Comparison of ENCODE assay signal across 8 mouse cellular contexts in genomic region chr15:99083258-99083657, GRCm38 (mm10). TPM values are rescaled to one million over a fixed set of nuclear protein-coding genes. Genes with fewer than 3 reads are reported as not detected.
DNase-seq lines count a peak whose midpoint lies in the region; ATAC-seq and TF ChIP-seq lines count a peak whose summit lies in the region.

No protein-coding gene starts in this region.

- peak; percentile 57 for ATAC-seq in common myeloid progenitor, adult 5-6 weeks (replicated peaks; ENCODE audit: low read depth, poor library complexity, severe bottlenecking)
- no peak for ATAC-seq in stomach, postnatal 0 days (ENCODE audit: low FRiP score, low TSS enrichment)

- intact Hi-C loops in heart, postnatal 14 days (cut with DNase I) = loop anchor here (5.0 kb wide), 2 partner anchors 114 to 184 kb away; no protein-coding TSS in a partner anchor
- intact Hi-C loops in left cerebral cortex, postnatal 4 days (cut with DNase I) = no loop called here

- H3K4me1 ChIP-seq in stomach, postnatal 0 days (replicated peaks; ENCODE audit: control insufficient read depth, insufficient read depth) = no peaks in the 10 kb centered on the region

- H3K9ac ChIP-seq in stomach, postnatal 0 days (ENCODE audit: low read length) = no peak overlapping the region

- 69% methylated on average over 9 of the region's 9 CpGs for WGBS in stomach, postnatal 0 days

- TF ChIP-seq CTCF in stomach, postnatal 0 days (IDR thresholded peaks at IDR 0.05; ENCODE audit: low read depth) = peak; percentile 83

- no peak overlapping the region for H3K4me3 ChIP-seq in stomach, postnatal 0 days (ENCODE audit: low read depth, low read length)

- no peaks in the 10 kb centered on the region for H3K9me3 ChIP-seq in stomach, postnatal 0 days (ENCODE audit: control insufficient read depth, low read length)

- peaks cover 14% of the 10 kb centered on the region; the same call in 1 of the 2 replicates for H3K27me3 ChIP-seq in stomach, postnatal 0 days (ENCODE audit: control insufficient read depth, insufficient read depth, low read length)

- H3K4me2 ChIP-seq in stomach, postnatal 0 days (replicated peaks; ENCODE audit: low read depth) = no peak overlapping the region

- no peaks in the 10 kb centered on the region; the same call in 1 of the 2 replicates for H3K36me3 ChIP-seq in stomach, postnatal 0 days (ENCODE audit: control insufficient read depth, insufficient read depth, low read length)

- H3K27ac ChIP-seq in stomach, postnatal 0 days (replicated peaks) = no peak overlapping the region

- peak; percentile 63 to 69 for DNase-seq in heart, postnatal 14 days
- no peak for DNase-seq in heart, adult 9 months (ENCODE audit: low spot score in 2 of 2)
- peak; percentile 41 for DNase-seq in thymus, postnatal 14 days
- no peak for DNase-seq in thymus, postnatal 10 days (ENCODE audit: low spot score in 2 of 2)
- DNase-seq in left cerebral cortex, postnatal 4 days = peak; percentile 48
- DNase-seq in stomach, postnatal 0 days (ENCODE audit: low spot score) = peak; percentile 70
- DNase-seq in cerebellum, adult 8-10 months = no peak

- TF ChIP-seq EP300 in stomach, postnatal 0 days (optimal IDR thresholded peaks at IDR 0.05) = no peak

RNA-seq across cellular contexts. Expression of gene C1ql4, which starts 4.4 kb away (rescaled TPM):
- total RNA-seq in heart, postnatal 14 days (2021) = not detected
- not detected in 2 replicates for total RNA-seq in common myeloid progenitor, adult 5-6 weeks (2017)
- total RNA-seq in left cerebral cortex, postnatal 4 days (2021) = not detected
- polyA plus RNA-seq in stomach, postnatal 0 days (2015; fragmentation: Nextera tagmentation; extraction: Ambion mirVana) = not detected in 2 replicates

RNA-seq across cellular contexts. Expression of gene Troap, which starts 8.9 kb away (rescaled TPM):
- 1 to 10 TPM; 2.1 to 2.2 TPM for total RNA-seq in heart, postnatal 14 days (2021)
- 12.6 and 18.6 TPM in 2 replicates for total RNA-seq in common myeloid progenitor, adult 5-6 weeks (2017)
- total RNA-seq in left cerebral cortex, postnatal 4 days (2021) = 1 to 10 TPM; 4.7 to 5.8 TPM
- 5.1 and 7.1 TPM in 2 replicates for polyA plus RNA-seq in stomach, postnatal 0 days (2015; fragmentation: Nextera tagmentation; extraction: Ambion mirVana)

RNA-seq across cellular contexts. Expression of gene Dnajc22, which starts 9.7 kb away (rescaled TPM):
- total RNA-seq in heart, postnatal 14 days (2021) = under 1 TPM; 0.27 to 0.45 TPM
- total RNA-seq in common myeloid progenitor, adult 5-6 weeks (2017) = not detected in 2 replicates
- total RNA-seq in left cerebral cortex, postnatal 4 days (2021) = under 1 TPM in 1 of 2 experiments, not detected in 1; 0.30 TPM
- polyA plus RNA-seq in stomach, postnatal 0 days (2015; fragmentation: Nextera tagmentation; extraction: Ambion mirVana) = 13.5 and 14.4 TPM in 2 replicates

RNA-seq across cellular contexts. Expression of gene Prph, which starts 28.3 kb away (rescaled TPM):
- under 1 TPM; 0.44 to 0.86 TPM for total RNA-seq in heart, postnatal 14 days (2021)
- not detected in 2 replicates for total RNA-seq in common myeloid progenitor, adult 5-6 weeks (2017)
- 1 to 10 TPM; 4.0 to 5.2 TPM for total RNA-seq in left cerebral cortex, postnatal 4 days (2021)
- polyA plus RNA-seq in stomach, postnatal 0 days (2015; fragmentation: Nextera tagmentation; extraction: Ambion mirVana) = 25.7 and 28.6 TPM in 2 replicates

RNA-seq across cellular contexts. Expression of gene Spats2, which starts 42.5 kb away (rescaled TPM):
- total RNA-seq in heart, postnatal 14 days (2021) = 10 to 100 TPM; 11.4 to 12.3 TPM
- total RNA-seq in common myeloid progenitor, adult 5-6 weeks (2017) = 0.46 and 1.7 TPM in 2 replicates
- 10 to 100 TPM; 39.7 to 46.0 TPM for total RNA-seq in left cerebral cortex, postnatal 4 days (2021)
- polyA plus RNA-seq in stomach, postnatal 0 days (2015; fragmentation: Nextera tagmentation; extraction: Ambion mirVana) = 13.7 and 13.9 TPM in 2 replicates

Comparison
In these comparisons a context has a peak if more than half of its experiments do, and no peak if none do; other contexts are left out.
1. DNase-seq: peak in heart, postnatal 14 days (2 of 2), thymus, postnatal 14 days (single experiment), left cerebral cortex, postnatal 4 days (single experiment) and stomach, postnatal 0 days (single experiment); none in heart, adult 9 months (0 of 2), thymus, postnatal 10 days (0 of 2) and cerebellum, adult 8-10 months (single experiment).